Mouse (Mus musculus): ENCODE results near the gene Frmd4a. TPM values are rescaled to one million over a fixed set of nuclear protein-coding genes. Genes with fewer than 3 reads are reported as not detected.

Frmd4a gene
- total and polyA plus RNA-seq, 2 experiments from 2014 or later: 11.9 to 44.1 TPM

GRCm38 (mm10) chr2:4137493-4137892 lies 120.0 kb downstream of the Frmd4a start:
- no peak overlapping the region for H3K4me3 ChIP-seq (ENCODE audit: low read depth, low read length)
- H3K4me2 ChIP-seq (ENCODE audit: low read depth, low read length): no peak overlapping the region
- DNase-seq (ENCODE audit: low spot score): no peak
- no peak for ATAC-seq (ENCODE audit: insufficient read depth, low read depth)
- H3K27ac ChIP-seq (ENCODE audit: low read depth): no peak overlapping the region
- H3K9me3 ChIP-seq (replicated peaks; ENCODE audit: control insufficient read depth, low read length): no peaks in the 10 kb centered on the region
- TF ChIP-seq CTCF (IDR thresholded peaks at IDR 0.05; ENCODE audit: low read depth) (no peak), EP300 (IDR thresholded peaks at IDR 0.05; ENCODE audit: low read depth) (no peak)
- H3K27me3 ChIP-seq (ENCODE audit: control insufficient read depth, insufficient read depth, low read length): no peaks in the 10 kb centered on the region
- no peaks in the 10 kb centered on the region for H3K36me3 ChIP-seq (replicated peaks; ENCODE audit: control insufficient read depth, insufficient read depth, low read length)
- H3K4me1 ChIP-seq (ENCODE audit: control insufficient read depth, insufficient read depth): no peaks in the 10 kb centered on the region
- H3K9ac ChIP-seq (replicated peaks; ENCODE audit: low read depth, low read length): no peak overlapping the region
- WGBS: 78% methylated on average over 3 of the region's 3 CpGs

- Histone ChIP-seq H3K36me3 (replicated peaks; ENCODE audit: control insufficient read depth, insufficient read depth, low read length) (no peaks in the 10 kb centered on the region), H3K4me3 (ENCODE audit: low read depth, low read length) (no peak overlapping the region), H3K27ac (ENCODE audit: low read depth) (no peak overlapping the region), H3K27me3 (ENCODE audit: control insufficient read depth, insufficient read depth, low read length) (no peaks in the 10 kb centered on the region), H3K9ac (replicated peaks; ENCODE audit: low read depth, low read length) (no peak overlapping the region), H3K9me3 (replicated peaks; ENCODE audit: control insufficient read depth, low read length) (no peaks in the 10 kb centered on the region), H3K4me2 (ENCODE audit: low read depth, low read length) (no peak overlapping the region), H3K4me1 (ENCODE audit: control insufficient read depth, insufficient read depth) (no peaks in the 10 kb centered on the region)
- WGBS: 66% methylated on average over 4 of the region's 4 CpGs
- DNase-seq (ENCODE audit: low spot score): no peak
- TF ChIP-seq EP300 (IDR thresholded peaks at IDR 0.05; ENCODE audit: low read depth) (no peak), CTCF (IDR thresholded peaks at IDR 0.05; ENCODE audit: low read depth) (no peak)
- no peak for ATAC-seq (ENCODE audit: insufficient read depth, low read depth)
Measured at GRCm38 (mm10) chr2:4142221-4142950, 124.9 kb downstream of the Frmd4a start.

DNA sequence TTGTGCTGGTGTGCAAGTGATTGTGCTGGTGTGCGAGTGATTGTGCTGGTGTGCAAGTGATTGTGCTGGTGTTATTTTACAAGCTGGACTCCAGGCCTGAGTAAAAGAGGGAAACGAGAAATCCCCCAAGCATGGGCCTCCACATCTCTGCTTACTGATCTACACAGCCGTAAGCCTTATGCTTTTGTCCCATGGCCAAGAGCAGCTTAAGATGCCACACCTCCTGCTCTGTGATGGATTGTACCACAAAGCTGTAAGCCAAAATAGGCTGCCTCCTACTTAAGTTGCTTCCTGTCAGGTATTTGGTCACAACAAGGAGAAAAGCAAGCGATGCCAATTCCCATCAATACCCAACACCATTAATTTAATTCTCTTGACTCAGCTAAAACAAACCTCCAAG lies 126.9 kb downstream of the Frmd4a start:
- H3K4me3 ChIP-seq (ENCODE audit: low read depth, low read length): no peak overlapping the region
- no peak overlapping the region for H3K27ac ChIP-seq (ENCODE audit: low read depth)
- no peak for ATAC-seq (ENCODE audit: insufficient read depth, low read depth)
- TF ChIP-seq CTCF (IDR thresholded peaks at IDR 0.05; ENCODE audit: low read depth) (no peak), EP300 (IDR thresholded peaks at IDR 0.05; ENCODE audit: low read depth) (no peak)
- no peaks in the 10 kb centered on the region for H3K36me3 ChIP-seq (replicated peaks; ENCODE audit: control insufficient read depth, insufficient read depth, low read length)
- H3K9me3 ChIP-seq (replicated peaks; ENCODE audit: control insufficient read depth, low read length): no peaks in the 10 kb centered on the region
- H3K27me3 ChIP-seq (ENCODE audit: control insufficient read depth, insufficient read depth, low read length): no peaks in the 10 kb centered on the region
- 83% methylated on average over 4 of the region's 4 CpGs for WGBS
- no peak overlapping the region for H3K9ac ChIP-seq (replicated peaks; ENCODE audit: low read depth, low read length)
- DNase-seq (ENCODE audit: low spot score): no peak
- H3K4me1 ChIP-seq (ENCODE audit: control insufficient read depth, insufficient read depth): no peaks in the 10 kb centered on the region
- H3K4me2 ChIP-seq (ENCODE audit: low read depth, low read length): no peak overlapping the region

DNA sequence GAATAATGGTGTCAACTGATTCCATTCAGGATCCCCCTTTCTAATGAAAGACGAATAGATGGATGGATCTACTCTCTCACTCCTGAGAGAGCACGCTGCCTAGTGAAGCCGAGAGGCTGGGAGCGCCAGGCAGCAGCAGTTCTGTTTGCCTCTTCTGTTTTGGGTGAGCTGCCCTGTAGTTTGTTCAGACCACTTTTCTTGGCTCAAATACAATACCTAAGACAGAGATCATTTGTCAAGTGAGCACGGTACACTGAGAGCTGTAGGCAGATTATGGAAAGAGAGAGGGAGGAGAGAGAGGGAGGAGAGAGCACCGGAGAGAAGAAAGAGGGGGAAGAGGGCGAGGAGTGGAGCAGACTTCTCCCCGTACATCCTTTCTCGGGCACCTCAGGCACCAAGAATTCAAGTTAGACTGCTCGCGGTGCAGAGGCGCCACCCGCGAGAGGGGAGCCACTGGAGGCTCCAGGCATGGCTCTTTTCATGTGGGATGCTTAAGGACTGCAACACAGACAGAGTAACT lies 135.1 kb downstream of the Frmd4a start:
- H3K27me3 ChIP-seq (ENCODE audit: control insufficient read depth, insufficient read depth, low read length): no peaks in the 10 kb centered on the region
- 12% methylated on average over 14 of the region's 14 CpGs for WGBS
- H3K4me2 ChIP-seq (ENCODE audit: low read depth, low read length): peak overlapping the region; percentile 78
- H3K9ac ChIP-seq (replicated peaks; ENCODE audit: low read depth, low read length): peak overlapping the region; percentile 29; the same call in 1 of the 2 replicates
- DNase-seq (ENCODE audit: low spot score): no peak
- H3K4me1 ChIP-seq (ENCODE audit: control insufficient read depth, insufficient read depth): no peaks in the 10 kb centered on the region
- TF ChIP-seq CTCF (IDR thresholded peaks at IDR 0.05; ENCODE audit: low read depth) (no peak), EP300 (IDR thresholded peaks at IDR 0.05; ENCODE audit: low read depth) (no peak)
- H3K27ac ChIP-seq (ENCODE audit: low read depth): no peak overlapping the region
- H3K4me3 ChIP-seq (ENCODE audit: low read depth, low read length): peak overlapping the region; percentile 49
- H3K36me3 ChIP-seq (replicated peaks; ENCODE audit: control insufficient read depth, insufficient read depth, low read length): no peaks in the 10 kb centered on the region
- H3K9me3 ChIP-seq (replicated peaks; ENCODE audit: control insufficient read depth, low read length): no peaks in the 10 kb centered on the region
- no peak for ATAC-seq (ENCODE audit: insufficient read depth, low read depth)

- Histone ChIP-seq H3K9ac (replicated peaks; ENCODE audit: low read depth, low read length) (peak overlapping the region; percentile 29; the same call in 1 of the 2 replicates), H3K4me2 (ENCODE audit: low read depth, low read length) (peak overlapping the region; percentile 78), H3K36me3 (replicated peaks; ENCODE audit: control insufficient read depth, insufficient read depth, low read length) (no peaks in the 10 kb centered on the region), H3K27ac (ENCODE audit: low read depth) (no peak overlapping the region), H3K9me3 (replicated peaks; ENCODE audit: control insufficient read depth, low read length) (no peaks in the 10 kb centered on the region), H3K4me1 (ENCODE audit: control insufficient read depth, insufficient read depth) (no peaks in the 10 kb centered on the region), H3K4me3 (ENCODE audit: low read depth, low read length) (peak overlapping the region; percentile 49), H3K27me3 (ENCODE audit: control insufficient read depth, insufficient read depth, low read length) (no peaks in the 10 kb centered on the region)
- no peak for ATAC-seq (ENCODE audit: insufficient read depth, low read depth)
- WGBS: 7% methylated on average over 16 of the region's 16 CpGs
- no peak for DNase-seq (ENCODE audit: low spot score)
- TF ChIP-seq EP300 (IDR thresholded peaks at IDR 0.05; ENCODE audit: low read depth) (no peak), CTCF (IDR thresholded peaks at IDR 0.05; ENCODE audit: low read depth) (no peak)
Measured at GRCm38 (mm10) chr2:4153131-4153631, 135.7 kb downstream of the Frmd4a start.

Data from heart, postnatal 0 days (tissue).